Mouse (Mus musculus) brain, embryonic 14.5 days (tissue): ENCODE measurements around the gene Tmem120b.

Source experiments
- CTCF ChIP-seq: fragments of 200-500 bp; IDR thresholded peaks from 2 replicates; pipeline ENCODE4 v1.5.1; 2012; ENCODE audit warnings: inconsistent platforms, mild to moderate bottlenecking, moderate library complexity, borderline replicate concordance; ENCODE audit not compliant: insufficient read depth, insufficient read length; ENCODE audit errors: extremely low read depth
- POLR2A ChIP-seq: fragments of 200-500 bp; IDR thresholded peaks from 2 replicates; pipeline ENCODE4 v1.6.1; 2012; ENCODE audit warnings: mild to moderate bottlenecking, inconsistent platforms, borderline replicate concordance; ENCODE audit not compliant: poor library complexity, insufficient read depth, insufficient read length, severe bottlenecking; ENCODE audit errors: extremely low read depth

- TF ChIP-seq CTCF, result no peak
- no peak for TF ChIP-seq POLR2A
These were observed 32.7 kb upstream of the Tmem120b start for GRCm38 (mm10) chr5:123035564-123035963.
